Mouse (Mus musculus) embryonic facial prominence, embryonic 11.5 days (tissue): ENCODE data around the gene Cetn3. TPM values are rescaled to one million over a fixed set of nuclear protein-coding genes. Genes with fewer than 3 reads are reported as not detected.

Source experiments
- polyA plus RNA-seq: library from polyadenylated mRNA; unstranded; fragments of >200 nt; fragmentation: Nextera tagmentation; extraction: Ambion mirVana; gene quantifications from 2 replicates; pipeline ENCODE4 v1.2.1, GENCODE M21; 2014

Gene Cetn3
- polyA plus RNA-seq, 1 experiment from 2014 or later: 318 TPM

Other genes starting within 250 kb of the Cetn3 start
- 8.0 and 8.3 TPM in 2 replicates for gene Adgrv1, start 149.9 kb upstream of the Cetn3 start, polyA plus RNA-seq
- 31.8 and 33.9 TPM in 2 replicates for gene Lysmd3, start 125.4 kb upstream of the Cetn3 start, polyA plus RNA-seq
- 17.6 and 20.0 TPM in 2 replicates for gene Polr3g, start 72.1 kb upstream of the Cetn3 start, polyA plus RNA-seq
- 4.3 and 6.4 TPM in 2 replicates for gene Mblac2, start 71.7 kb upstream of the Cetn3 start, polyA plus RNA-seq